Mouse (Mus musculus) adrenal gland, postnatal 25 days (tissue): ENCODE data around the gene Strip1. TPM values are rescaled to one million over a fixed set of nuclear protein-coding genes. Genes with fewer than 3 reads are reported as not detected.
"Not testable (repeated sequence)": the region's sequence is repeated elsewhere in the genome, so short reads cannot be mapped to it uniquely, and the experiment has no call there.

Experiments used
- DNase-seq: peaks from one replicate; pipeline ENCODE4 v3.0.0; 2021; ENCODE audit warnings: mixed read lengths
- long read RNA-seq: library from polyadenylated mRNA; stranded (forward); transcript quantifications from one replicate; pipeline ENCODE4 v2.0.0, GENCODE M21; 2021
- total RNA-seq: library from RNA; stranded (reverse); gene quantifications from 2 replicates; pipeline ENCODE4 v1.2.3, GENCODE M21; 2021

Gene Strip1
- 33.3 and 38.3 TPM in 2 replicates for total RNA-seq
- long read RNA-seq, transcript Strip1-201 (21 exons, 3,215 nt), result major isoform, 32 of 54 reads
- long read RNA-seq, partial matches to known transcripts, result 11 of 54 reads
- long read RNA-seq, other reads (novel, unspliced or antisense), result 10 of 54 reads

DNA sequence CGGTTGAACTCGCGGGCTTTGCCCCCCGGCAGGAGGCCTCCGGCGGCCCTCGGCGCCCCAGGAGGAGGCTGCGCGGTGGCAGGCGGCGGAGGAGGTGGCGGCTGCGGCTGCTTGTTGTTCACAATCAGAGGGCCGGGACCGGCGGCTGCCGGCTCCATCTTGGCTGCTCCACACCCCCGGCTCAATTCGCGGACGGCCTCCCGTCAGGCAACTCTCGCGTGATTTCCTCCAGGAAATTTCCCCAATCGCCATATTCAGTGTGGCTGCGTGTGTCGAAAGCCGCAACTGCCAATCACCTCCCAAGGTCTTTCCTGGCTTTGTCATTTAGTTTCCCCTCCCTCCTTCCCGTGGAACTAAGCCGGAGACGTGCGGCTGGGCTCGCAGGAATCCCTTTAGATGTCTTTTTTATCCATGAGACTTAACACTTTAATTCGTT is at the start of gene Strip1:
Gene Strip1, minus strand, starts transcription at position 172 of the 436 bp plus-strand sequence.
- peak; percentile 89 for DNase-seq

DNA sequence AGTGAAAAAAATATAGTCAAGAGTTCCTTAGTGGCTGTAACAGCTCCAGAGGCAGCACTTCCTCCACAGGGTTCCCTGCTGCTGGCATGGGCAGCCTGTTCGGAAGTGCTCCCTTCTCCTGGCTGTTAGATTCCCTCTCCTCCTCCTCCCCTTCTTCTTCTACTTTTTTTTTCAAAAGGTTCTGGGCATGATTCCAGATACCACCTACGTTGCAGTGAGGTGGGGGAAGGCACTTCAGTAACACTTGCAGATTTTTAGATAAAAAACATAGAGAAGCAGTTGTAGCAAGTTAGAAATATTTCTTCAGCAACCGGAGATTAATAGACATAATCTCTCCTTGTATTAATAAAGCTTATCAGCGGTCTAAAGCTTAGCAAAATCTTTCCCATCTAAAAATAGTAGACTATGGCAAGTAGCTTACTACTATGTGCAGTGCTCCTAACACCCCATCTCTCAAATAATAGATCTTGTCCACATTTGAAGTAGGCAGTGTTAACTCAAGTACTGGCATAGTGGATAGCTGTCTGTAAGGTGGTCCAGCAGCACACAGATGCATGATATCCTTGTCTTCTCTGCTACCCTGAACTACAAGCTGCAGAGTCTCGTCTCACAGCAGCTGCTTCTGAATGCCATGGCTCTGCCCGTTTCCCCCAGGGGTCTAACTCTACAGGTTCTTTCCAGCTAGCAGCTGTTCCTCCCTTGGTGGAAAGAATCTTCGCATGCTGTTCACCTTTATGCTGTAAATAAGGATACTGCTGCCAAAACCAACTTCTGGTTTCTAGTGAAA is 49.5 kb upstream of the Strip1 start:
- DNase-seq, result peak; percentile 29

GRCm38 (mm10) chr3:107671509-107671908 is 40.0 kb upstream of the Strip1 start:
- DNase-seq, result no peak

DNA sequence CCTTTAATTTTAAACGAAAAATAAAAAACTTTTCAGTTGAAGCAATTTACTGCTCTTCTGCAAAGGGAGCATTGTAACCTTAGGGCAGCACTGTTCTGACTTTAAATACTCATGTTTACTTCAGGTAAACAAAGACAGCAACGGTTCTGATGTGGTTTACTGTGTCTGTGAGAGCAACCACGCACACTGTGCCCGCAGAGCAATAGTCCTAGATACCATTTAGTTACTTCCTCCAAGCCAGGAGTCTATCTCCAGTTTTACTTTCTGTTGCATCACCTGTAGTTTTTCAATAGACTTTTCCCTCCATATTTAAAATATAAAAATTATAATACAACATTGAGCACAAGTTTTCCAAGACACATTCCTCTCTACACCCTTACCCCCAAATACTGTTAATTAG is 39.0 kb upstream of the Strip1 start:
- no peak for DNase-seq

- DNase-seq, result no peak
These were observed 37.3 kb upstream of the Strip1 start for GRCm38 (mm10) chr3:107668786-107669185.

DNA sequence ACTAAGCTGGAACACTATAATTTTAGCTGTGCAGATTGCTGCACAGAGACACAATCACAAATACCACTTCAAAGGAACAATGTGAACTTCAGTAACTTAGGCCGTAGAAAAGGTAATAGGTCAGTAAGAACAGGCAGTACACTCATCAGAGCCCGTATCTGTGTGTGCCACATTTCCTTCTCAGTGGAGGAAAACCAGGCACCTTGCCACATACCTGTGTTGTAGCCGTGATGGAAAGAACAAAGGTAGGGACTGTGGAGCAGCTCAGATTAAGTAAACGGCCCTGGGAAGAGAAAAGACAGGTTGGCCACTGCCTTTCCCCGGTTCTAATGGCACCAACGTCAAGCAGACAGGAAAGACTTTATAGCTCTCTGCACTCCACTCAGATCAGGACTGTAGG is 35.9 kb upstream of the Strip1 start:
- no peak for DNase-seq

DNA sequence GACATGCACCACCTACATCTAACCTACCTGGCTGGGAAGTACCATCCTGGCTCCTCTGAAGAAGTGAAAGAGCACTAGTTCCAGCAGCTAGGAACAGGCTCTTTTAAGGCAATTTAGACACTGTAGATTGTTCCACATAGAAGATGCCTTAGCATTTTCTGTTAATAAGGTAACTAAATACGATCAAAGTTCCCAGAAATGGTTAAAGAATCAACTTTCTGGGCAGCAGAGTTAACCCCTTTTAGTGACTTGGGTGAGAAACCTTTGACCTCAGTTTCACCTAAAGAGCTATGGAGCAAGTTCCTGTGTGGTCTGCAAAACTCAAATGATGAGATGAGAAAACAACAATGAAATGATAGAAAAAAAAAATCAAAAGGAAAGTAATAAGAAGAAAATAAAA is 33.1 kb upstream of the Strip1 start:
- DNase-seq, result no peak

GRCm38 (mm10) chr3:107659000-107659399 is 27.5 kb upstream of the Strip1 start:
- DNase-seq, result no peak

DNA sequence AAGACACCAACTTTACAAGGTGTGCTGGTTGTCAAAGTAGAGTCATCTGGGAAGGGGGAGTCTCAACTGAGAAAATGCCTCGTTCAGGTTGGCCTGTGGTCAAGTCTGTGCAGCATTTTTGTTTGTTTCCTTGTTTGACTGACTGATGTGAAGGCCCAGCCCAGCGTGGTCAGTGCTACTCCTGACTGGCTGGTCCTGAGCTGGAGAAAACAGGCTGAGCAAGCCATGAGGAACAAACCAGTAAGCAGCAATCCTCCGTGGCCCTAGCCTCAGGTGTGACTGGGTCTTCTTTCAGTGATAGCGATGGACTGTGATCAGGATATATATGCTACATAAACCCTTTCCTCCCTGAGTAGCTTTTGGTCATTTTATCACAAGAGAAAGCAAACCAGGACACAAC is 25.4 kb upstream of the Strip1 start:
- no peak for DNase-seq

GRCm38 (mm10) chr3:107656151-107656550 is 24.7 kb upstream of the Strip1 start:
- DNase-seq, result no peak

DNA sequence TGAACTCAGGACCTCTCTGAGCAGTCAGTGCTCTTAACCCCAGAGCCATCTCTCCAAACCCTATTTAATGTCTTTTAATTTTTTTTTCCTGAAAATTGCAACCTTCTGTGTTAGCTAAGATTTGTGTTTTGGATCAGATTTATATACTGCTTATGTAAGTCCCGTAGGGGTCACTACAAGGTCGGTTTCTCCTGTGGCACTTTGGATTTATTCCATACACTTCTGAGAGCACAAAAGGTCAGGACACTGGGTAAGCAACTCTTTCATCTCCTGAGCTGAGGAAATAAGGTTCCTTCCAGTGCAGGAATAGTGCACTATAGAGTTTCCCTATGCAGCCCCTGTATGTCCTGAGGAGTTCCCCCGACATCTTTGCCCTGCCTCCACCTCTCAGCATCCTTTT is 24.0 kb upstream of the Strip1 start:
- no peak for DNase-seq

DNA sequence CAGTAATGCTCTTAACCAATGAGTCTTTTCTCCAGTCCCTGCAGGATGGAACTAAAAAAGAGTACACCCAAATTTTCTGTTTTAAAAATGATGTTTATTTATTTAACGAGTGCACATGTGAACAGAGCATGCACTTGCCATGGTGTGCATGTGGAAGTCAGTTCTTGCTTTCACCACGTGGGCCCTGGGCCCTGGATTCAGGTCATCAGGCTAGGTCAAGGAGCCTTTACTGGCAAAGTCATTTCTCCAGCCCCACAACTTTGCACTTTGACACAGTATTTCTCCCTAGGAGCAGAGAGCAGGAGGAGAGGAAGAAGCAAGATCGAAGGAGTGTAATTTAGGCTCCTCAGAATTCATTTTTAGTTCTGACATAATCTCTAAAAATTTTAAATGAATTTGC is 23.4 kb upstream of the Strip1 start:
- DNase-seq, result no peak

GRCm38 (mm10) chr3:107652968-107653367 is 21.5 kb upstream of the Strip1 start:
- DNase-seq, result no peak

DNA sequence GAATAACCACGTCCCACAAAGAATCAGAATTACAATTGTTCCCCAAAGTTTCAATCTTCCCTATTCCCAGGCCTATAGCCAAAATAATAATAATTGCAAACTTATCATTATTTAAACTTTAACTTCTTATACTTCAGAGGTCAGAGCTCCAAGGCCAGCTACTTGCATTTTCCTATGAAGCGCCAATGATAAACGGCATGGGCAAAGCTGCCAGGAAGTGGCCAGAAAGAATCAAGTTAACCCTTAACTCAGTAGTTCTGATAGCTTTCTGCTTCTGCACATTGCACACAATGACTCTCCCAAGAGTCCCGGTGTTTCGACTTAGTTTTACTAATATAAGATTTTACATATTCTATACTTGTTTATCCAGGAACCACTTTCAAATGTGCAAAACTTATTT is 18.8 kb upstream of the Strip1 start:
- not testable (repeated sequence) for DNase-seq

DNA sequence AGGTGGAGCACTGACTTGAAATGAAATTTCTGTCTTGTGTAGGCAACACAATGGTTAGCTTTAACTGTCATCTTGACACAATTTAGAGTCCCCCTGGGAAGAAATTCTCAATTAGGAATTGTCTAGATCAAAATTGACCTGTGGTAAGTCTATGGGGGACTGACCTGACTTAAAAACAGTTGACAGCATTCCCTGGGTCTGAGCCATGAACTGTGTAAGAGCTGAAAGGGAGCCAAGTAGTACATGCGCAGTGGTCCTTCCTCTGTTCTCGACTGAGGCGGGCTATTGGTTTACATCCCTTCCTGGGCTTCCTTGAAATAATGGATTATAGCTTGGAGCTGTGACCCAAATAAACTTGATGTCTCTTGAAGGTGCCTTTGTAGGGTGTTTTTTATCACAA is 15.5 kb upstream of the Strip1 start:
- no peak for DNase-seq

- DNase-seq, result no peak
These were observed 6.2 kb upstream of the Strip1 start for GRCm38 (mm10) chr3:107637606-107638172.

DNA sequence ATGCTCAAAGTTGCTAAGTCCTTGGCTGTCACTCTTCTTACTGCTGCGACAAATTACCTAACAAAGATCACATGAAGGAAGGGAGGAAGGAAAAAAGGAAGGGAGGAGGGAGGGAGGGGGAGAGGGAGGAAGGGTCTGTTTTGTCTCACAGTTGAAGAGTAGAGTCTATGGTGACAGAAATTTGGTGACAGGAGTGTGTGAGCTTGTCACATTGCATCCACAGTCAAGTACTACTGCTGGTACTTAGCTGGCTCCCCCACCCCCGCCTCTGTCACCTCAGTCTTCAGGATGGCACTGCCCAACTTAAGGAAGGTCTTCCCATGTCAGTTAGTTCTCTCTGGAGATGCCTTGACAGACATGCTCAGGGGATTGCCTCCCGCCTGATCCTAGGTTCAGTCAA is 4.7 kb upstream of the Strip1 start:
- no peak for DNase-seq

- no peak for DNase-seq
These were observed 4.3 kb upstream of the Strip1 start for GRCm38 (mm10) chr3:107635836-107636235.

- DNase-seq, result no peak
These were observed 2.4 kb upstream of the Strip1 start for GRCm38 (mm10) chr3:107633906-107634305.

DNA sequence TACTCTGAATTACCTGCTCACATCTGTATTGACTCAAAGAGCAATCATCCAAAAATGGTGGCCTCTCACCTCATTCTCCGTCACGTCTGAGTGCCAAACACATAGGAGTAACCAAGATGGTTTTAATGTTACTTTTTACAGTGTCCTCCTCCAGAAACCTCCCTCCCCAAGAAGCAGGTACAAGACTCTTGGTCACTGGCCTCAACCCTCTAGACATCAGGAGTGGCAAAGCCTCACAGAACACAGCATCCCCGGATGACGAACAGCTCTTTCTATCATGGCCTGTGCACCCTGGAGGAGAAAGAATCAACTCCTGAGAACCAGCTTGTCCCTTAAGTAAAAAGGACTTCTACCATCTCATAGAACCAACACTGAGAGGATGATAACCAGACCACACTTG is 1.3 kb upstream of the Strip1 start:
- no peak for DNase-seq

GRCm38 (mm10) chr3:107630682-107631522 is 592 bp downstream of the Strip1 start, which contains the start of gene Gm10961:
Gm10961 (plus strand) TSS chr3:107631322.
- DNase-seq, result peak; percentile 55

GRCm38 (mm10) chr3:107629411-107629810 is 2.1 kb downstream of the Strip1 start:
- DNase-seq, result no peak

DNA sequence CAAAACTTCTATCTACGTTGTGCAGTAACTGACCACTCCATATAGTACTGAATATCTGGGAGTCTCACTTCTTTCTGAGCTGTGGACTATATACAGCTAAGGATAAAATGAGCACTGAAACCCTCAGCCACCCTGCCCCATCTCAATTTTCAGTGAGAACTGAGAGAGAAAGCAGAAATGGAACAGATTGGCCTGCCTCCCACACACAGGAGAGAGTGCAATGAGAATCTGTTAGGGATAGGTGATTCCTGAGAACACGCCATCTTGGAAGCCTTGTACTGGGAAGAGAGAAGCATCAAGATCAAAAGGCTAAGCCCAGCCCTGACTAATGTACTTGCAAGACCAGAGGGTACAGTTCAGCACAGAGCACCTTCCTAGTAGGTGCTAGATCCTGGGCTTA is 2.9 kb downstream of the Strip1 start:
- no peak for DNase-seq
